Mouse (Mus musculus): Measurements from ENCODE around the gene Rarres2. TPM values are rescaled to one million over a fixed set of nuclear protein-coding genes. Genes with fewer than 3 reads are reported as not detected.

Rarres2 gene
- polyA plus RNA-seq, 1 experiment from 2014 or later: 10.9 TPM

- ATAC-seq (ENCODE audit: low FRiP score, low read depth): no peak
- no peak overlapping the region for H3K4me3 ChIP-seq
- 94% methylated on average over 45 of the region's 45 CpGs for WGBS
- peaks cover 51% of the 10 kb centered on the region for H3K36me3 ChIP-seq
- H3K4me2 ChIP-seq (replicated peaks): no peak overlapping the region
- H3K27ac ChIP-seq: no peak overlapping the region
- H3K4me1 ChIP-seq: peaks cover 24% of the 10 kb centered on the region
- no peak overlapping the region for H3K9ac ChIP-seq
- H3K9me3 ChIP-seq: peaks cover 24% of the 10 kb centered on the region
- H3K27me3 ChIP-seq: no peaks in the 10 kb centered on the region
Observed at GRCm38 (mm10) chr6:48596545-48597232, 24.1 kb upstream of the Rarres2 start.

DNA sequence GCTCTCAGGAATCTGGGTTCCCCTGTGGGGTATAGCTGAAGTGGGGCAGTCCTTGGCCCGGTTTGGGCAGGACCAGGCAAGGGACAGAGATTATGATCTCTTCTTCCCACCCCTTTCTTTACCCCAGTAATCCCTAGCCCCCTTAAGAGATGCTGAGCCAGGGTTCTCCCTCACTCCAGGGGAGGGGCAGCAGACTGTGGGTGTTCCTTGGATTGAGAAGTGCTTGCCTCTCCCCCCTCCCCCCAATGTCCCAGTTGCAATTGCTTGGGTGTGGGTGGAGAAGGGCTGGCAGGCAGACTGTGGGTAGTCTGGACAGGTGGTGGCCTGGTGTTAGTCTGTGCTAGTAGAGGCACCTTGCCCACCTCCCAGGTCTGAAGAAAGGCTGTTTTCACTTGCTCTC is 22.7 kb upstream of the Rarres2 start:
- Histone ChIP-seq H3K9me3 (peaks cover 24% of the 10 kb centered on the region), H3K4me1 (peaks cover 16% of the 10 kb centered on the region), H3K4me2 (replicated peaks) (peak overlapping the region; percentile 75), H3K9ac (no peak overlapping the region; the same call in 1 of the 2 replicates), H3K4me3 (peak overlapping the region; percentile 73), H3K27me3 (no peaks in the 10 kb centered on the region), H3K36me3 (peaks cover 51% of the 10 kb centered on the region), H3K27ac (no peak overlapping the region)
- 42% methylated on average over 1 of the region's 1 CpGs for WGBS
- no peak for ATAC-seq (ENCODE audit: low FRiP score, low read depth)

GRCm38 (mm10) chr6:48594043-48594738 is 21.6 kb upstream of the Rarres2 start:
- peak; percentile 77 for ATAC-seq (ENCODE audit: low FRiP score, low read depth)
- peak overlapping the region; percentile 73 for H3K9ac ChIP-seq
- WGBS: 1% methylated on average over 38 of the region's 41 CpGs
- peak overlapping the region; percentile 75 for H3K4me2 ChIP-seq (replicated peaks)
- H3K27me3 ChIP-seq: no peaks in the 10 kb centered on the region
- peaks cover 40% of the 10 kb centered on the region for H3K36me3 ChIP-seq
- H3K4me3 ChIP-seq: peak overlapping the region; percentile 73
- peaks cover 18% of the 10 kb centered on the region for H3K4me1 ChIP-seq
- H3K9me3 ChIP-seq: peaks cover 24% of the 10 kb centered on the region
- H3K27ac ChIP-seq: peak overlapping the region; percentile 87

DNA sequence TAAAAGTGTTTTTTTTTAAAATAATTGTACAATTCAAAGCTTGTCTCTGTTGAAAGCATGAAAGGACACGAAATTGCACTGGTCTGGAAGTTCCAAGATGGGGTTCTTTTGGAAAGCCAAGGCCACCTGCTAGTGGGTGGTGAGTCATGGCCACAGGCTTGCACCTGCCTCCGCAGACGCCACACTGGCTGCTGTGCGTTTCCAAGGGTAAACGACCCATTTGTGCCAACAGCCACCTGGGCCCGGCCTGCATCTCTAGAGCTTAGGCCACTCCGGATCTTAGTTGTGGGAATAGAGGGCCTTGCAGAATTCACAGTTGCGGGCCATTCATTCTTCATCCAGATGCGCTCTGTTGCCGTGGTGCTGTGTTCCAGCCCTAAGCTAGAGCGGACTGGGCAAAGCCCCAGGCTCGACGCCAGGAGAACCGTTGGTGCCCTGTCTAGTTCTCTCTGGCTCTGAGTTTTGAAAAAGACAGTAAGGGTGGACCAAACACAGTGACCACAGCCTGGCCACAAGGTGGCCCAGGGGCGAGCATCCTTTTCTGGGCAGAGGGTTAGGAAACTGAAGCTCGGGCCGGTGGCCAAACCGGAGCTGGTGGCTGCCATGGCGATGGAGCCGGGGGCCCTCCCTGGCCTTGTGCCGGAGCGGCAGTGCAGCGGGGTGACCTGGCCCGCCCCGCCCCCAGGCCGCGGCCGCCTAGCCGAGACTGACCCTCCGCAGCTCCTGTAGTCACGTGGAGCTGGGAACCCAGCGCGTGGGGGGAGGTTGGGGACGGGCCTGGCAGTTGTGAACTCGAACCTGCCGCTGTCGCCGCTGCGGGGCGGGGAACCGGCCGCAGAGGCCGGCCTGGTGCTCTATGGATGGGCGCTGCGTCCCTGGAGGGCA is 20.8 kb upstream of the Rarres2 start, which contains the start of the genes Repin1 and Gm44965:
TSS of gene Repin1 (plus strand) at position 726 of the 885 bp plus-strand sequence.
TSS of gene Gm44965 (plus strand) at position 784 of the 885 bp plus-strand sequence.
- Histone ChIP-seq H3K27me3 (no peaks in the 10 kb centered on the region), H3K4me1 (peaks cover 20% of the 10 kb centered on the region), H3K9ac (peak within 1 kb of the TSS; percentile 73), H3K36me3 (peaks cover 33% of the 10 kb centered on the region), H3K27ac (peak within 1 kb of the TSS; percentile 87), H3K4me3 (peak within 1 kb of the TSS; percentile 73), H3K9me3 (peaks cover 24% of the 10 kb centered on the region), H3K4me2 (replicated peaks) (peak within 1 kb of the TSS; percentile 75)
- ATAC-seq (ENCODE audit: low FRiP score, low read depth): peak; percentile 93
- 7% methylated on average over 45 of the region's 45 CpGs for WGBS

- 87% methylated on average over 6 of the region's 6 CpGs for WGBS
- H3K4me2 ChIP-seq (replicated peaks): no peak overlapping the region
- no peaks in the 10 kb centered on the region for H3K27me3 ChIP-seq
- peaks cover 12% of the 10 kb centered on the region for H3K9me3 ChIP-seq
- peaks cover 20% of the 10 kb centered on the region for H3K4me1 ChIP-seq
- H3K27ac ChIP-seq: no peak overlapping the region
- no peak overlapping the region for H3K9ac ChIP-seq
- no peak overlapping the region for H3K4me3 ChIP-seq
- no peak for ATAC-seq (ENCODE audit: low FRiP score, low read depth)
- peaks cover 17% of the 10 kb centered on the region for H3K36me3 ChIP-seq
Observed at GRCm38 (mm10) chr6:48591871-48592270, 19.3 kb upstream of the Rarres2 start.

GRCm38 (mm10) chr6:48591221-48591845 is 18.7 kb upstream of the Rarres2 start:
- H3K4me3 ChIP-seq: no peak overlapping the region
- H3K36me3 ChIP-seq: peaks cover 12% of the 10 kb centered on the region
- peaks cover 7% of the 10 kb centered on the region for H3K9me3 ChIP-seq
- no peaks in the 10 kb centered on the region for H3K27me3 ChIP-seq
- H3K4me1 ChIP-seq: peaks cover 20% of the 10 kb centered on the region
- ATAC-seq (ENCODE audit: low FRiP score, low read depth): no peak
- no peak overlapping the region for H3K27ac ChIP-seq
- 91% methylated on average over 3 of the region's 3 CpGs for WGBS
- H3K4me2 ChIP-seq (replicated peaks): no peak overlapping the region
- no peak overlapping the region for H3K9ac ChIP-seq

- 42% methylated on average over 6 of the region's 6 CpGs for WGBS
- Histone ChIP-seq H3K27ac (peak within 1 kb of the TSS; percentile 28; the same call in 1 of the 2 replicates), H3K27me3 (no peaks in the 10 kb centered on the region), H3K9ac (0 out of 2 replicates have a peak within 1 kb of the TSS, but pooled peaks have one; percentile 39), H3K36me3 (no peaks in the 10 kb centered on the region), H3K4me1 (peaks cover 10% of the 10 kb centered on the region), H3K4me2 (replicated peaks) (no peak within 1 kb of the TSS), H3K9me3 (no peaks in the 10 kb centered on the region), H3K4me3 (no peak within 1 kb of the TSS)
- ATAC-seq (ENCODE audit: low FRiP score, low read depth): no peak
Observed at GRCm38 (mm10) chr6:48589194-48589750, 16.7 kb upstream of the Rarres2 start, which contains the start of gene Gm45021. Gene Gm45021, plus strand, starts transcription at chr6:48589610.

- Histone ChIP-seq H3K4me3 (no peak overlapping the region), H3K4me2 (replicated peaks) (no peak overlapping the region), H3K27me3 (no peaks in the 10 kb centered on the region), H3K27ac (no peak overlapping the region), H3K9me3 (no peaks in the 10 kb centered on the region), H3K9ac (no peak overlapping the region), H3K4me1 (no peaks in the 10 kb centered on the region), H3K36me3 (no peaks in the 10 kb centered on the region)
- WGBS: 80% methylated on average over 3 of the region's 3 CpGs
- ATAC-seq (ENCODE audit: low FRiP score, low read depth): no peak
Observed at GRCm38 (mm10) chr6:48582037-48582436, 9.4 kb upstream of the Rarres2 start.

- no peak for ATAC-seq (ENCODE audit: low FRiP score, low read depth)
- Histone ChIP-seq H3K4me3 (no peak overlapping the region), H3K27me3 (no peaks in the 10 kb centered on the region)
Observed at GRCm38 (mm10) chr6:48581257-48581656, 8.7 kb upstream of the Rarres2 start.

DNA sequence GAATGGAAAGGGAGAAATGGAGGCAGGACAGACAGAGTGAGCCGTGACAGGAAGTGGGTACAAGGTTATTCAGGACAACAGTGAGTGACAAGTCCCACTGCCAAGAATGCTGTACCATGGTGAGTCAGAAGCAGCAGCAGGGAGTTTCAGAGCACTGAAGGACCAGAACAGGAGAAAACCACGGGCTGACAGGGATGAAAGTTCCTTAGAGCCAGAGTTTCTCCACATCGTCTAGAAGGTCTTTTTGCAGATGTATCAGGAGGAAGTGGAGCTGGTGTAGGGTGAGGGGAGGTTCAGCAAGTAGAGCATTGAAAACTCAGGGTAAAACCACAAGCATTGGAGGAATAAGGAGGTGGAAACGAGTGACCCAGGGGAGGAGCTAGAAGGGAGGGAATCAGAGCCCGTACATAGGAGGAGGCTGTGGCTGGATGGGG is 6.6 kb upstream of the Rarres2 start:
- no peak overlapping the region for H3K27ac ChIP-seq
- H3K9me3 ChIP-seq: no peaks in the 10 kb centered on the region
- H3K36me3 ChIP-seq: no peaks in the 10 kb centered on the region
- ATAC-seq (ENCODE audit: low FRiP score, low read depth): no peak
- no peaks in the 10 kb centered on the region for H3K4me1 ChIP-seq
- H3K9ac ChIP-seq: no peak overlapping the region
- 37% methylated on average over 5 of the region's 5 CpGs for WGBS
- H3K4me2 ChIP-seq (replicated peaks): no peak overlapping the region
- H3K27me3 ChIP-seq: no peaks in the 10 kb centered on the region
- no peak overlapping the region for H3K4me3 ChIP-seq

More at GRCm38 (mm10) chr6:48581257-48581656, 8.7 kb upstream of the Rarres2 start:
- 50% methylated on average over 3 of the region's 3 CpGs for WGBS
- no peaks in the 10 kb centered on the region for H3K4me1 ChIP-seq
- no peaks in the 10 kb centered on the region for H3K9me3 ChIP-seq
- no peak overlapping the region for H3K4me2 ChIP-seq (replicated peaks)
- H3K9ac ChIP-seq: no peak overlapping the region
- H3K36me3 ChIP-seq: no peaks in the 10 kb centered on the region
- no peak overlapping the region for H3K27ac ChIP-seq

DNA sequence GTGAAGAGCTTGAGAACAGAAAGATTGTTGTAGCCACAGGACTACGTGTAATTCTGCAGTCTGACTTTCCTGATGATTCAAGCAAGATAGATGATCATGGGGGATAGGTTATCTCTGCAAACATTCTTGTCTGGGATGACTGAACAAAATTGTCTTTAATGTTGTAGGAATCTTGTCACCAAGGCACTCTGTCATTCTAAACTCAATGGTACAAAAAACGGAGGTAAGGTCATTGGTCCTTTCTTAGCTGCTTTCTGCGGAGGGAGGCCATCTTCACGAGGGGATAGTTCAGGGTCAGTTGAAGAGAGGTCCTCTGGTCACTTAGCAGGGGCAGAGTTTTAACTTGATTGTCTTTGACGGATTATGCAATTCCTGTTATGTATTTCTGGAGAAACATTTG is 6.1 kb upstream of the Rarres2 start:
- 51% methylated on average over 5 of the region's 5 CpGs for WGBS
- no peaks in the 10 kb centered on the region for H3K36me3 ChIP-seq
- no peak overlapping the region for H3K9ac ChIP-seq
- no peaks in the 10 kb centered on the region for H3K4me1 ChIP-seq
- H3K27me3 ChIP-seq: no peaks in the 10 kb centered on the region
- H3K4me2 ChIP-seq (replicated peaks): no peak overlapping the region
- no peak for ATAC-seq (ENCODE audit: low FRiP score, low read depth)
- no peak overlapping the region for H3K27ac ChIP-seq
- no peak overlapping the region for H3K4me3 ChIP-seq
- no peaks in the 10 kb centered on the region for H3K9me3 ChIP-seq

All from limb, embryonic 13.5 days (tissue).